Mouse (Mus musculus): ENCODE data around the gene Plvap. TPM values are rescaled to one million over a fixed set of nuclear protein-coding genes. Genes with fewer than 3 reads are reported as not detected.

Plvap gene
- polyA plus RNA-seq (2016; fragmentation: Nextera tagmentation; extraction: Ambion mirVana) = 41.7 and 48.7 TPM in 2 replicates

- no peaks in the 10 kb centered on the region for H3K9me3 ChIP-seq
- H3K4me2 ChIP-seq (replicated peaks) = no peak within 1 kb of the TSS; the same call in 1 of the 2 replicates
- no peak for ATAC-seq (ENCODE audit: low FRiP score, low read depth)
- peak within 1 kb of the TSS; percentile 4; the same call in 1 of the 2 replicates for H3K4me3 ChIP-seq
- no peak within 1 kb of the TSS for H3K27ac ChIP-seq
- peaks cover 35% of the 10 kb centered on the region for H3K27me3 ChIP-seq (replicated peaks)
- no peak within 1 kb of the TSS for H3K9ac ChIP-seq
- no peaks in the 10 kb centered on the region for H3K36me3 ChIP-seq
- peaks cover 11% of the 10 kb centered on the region; the same call in 1 of the 2 replicates for H3K4me1 ChIP-seq
- 61% methylated on average over 14 of the region's 14 CpGs for WGBS
Observed at GRCm38 (mm10) chr8:71511644-71512043, at the start of gene Plvap. Plvap (minus strand) TSS chr8:71511752.

GRCm38 (mm10) chr8:71560765-71561164 lies 49.2 kb upstream of the Plvap start:
- Histone ChIP-seq H3K36me3 (no peaks in the 10 kb centered on the region), H3K9me3 (peaks cover 6% of the 10 kb centered on the region; the same call in 1 of the 2 replicates), H3K4me3 (no peak overlapping the region), H3K9ac (no peak overlapping the region), H3K27me3 (replicated peaks) (peaks cover 90% of the 10 kb centered on the region), H3K4me1 (peaks cover 12% of the 10 kb centered on the region), H3K4me2 (replicated peaks) (no peak overlapping the region), H3K27ac (no peak overlapping the region)
- no peak for ATAC-seq (ENCODE audit: low FRiP score, low read depth)
- 84% methylated on average over 5 of the region's 5 CpGs for WGBS

GRCm38 (mm10) chr8:71560071-71560470 lies 48.5 kb upstream of the Plvap start:
- 76% methylated on average over 3 of the region's 3 CpGs for WGBS
- peaks cover 12% of the 10 kb centered on the region for H3K4me1 ChIP-seq
- H3K27me3 ChIP-seq (replicated peaks) = peaks cover 92% of the 10 kb centered on the region
- H3K4me3 ChIP-seq = no peak overlapping the region
- no peak overlapping the region for H3K9ac ChIP-seq
- H3K4me2 ChIP-seq (replicated peaks) = no peak overlapping the region
- no peaks in the 10 kb centered on the region for H3K36me3 ChIP-seq
- peaks cover 6% of the 10 kb centered on the region; the same call in 1 of the 2 replicates for H3K9me3 ChIP-seq
- no peak for ATAC-seq (ENCODE audit: low FRiP score, low read depth)
- H3K27ac ChIP-seq = no peak overlapping the region

- Histone ChIP-seq H3K9me3 (peaks cover 3% of the 10 kb centered on the region; the same call in 1 of the 2 replicates), H3K9ac (0 out of 2 replicates have a peak overlapping the region, but pooled peaks have one; percentile 8), H3K27me3 (replicated peaks) (peaks cover 90% of the 10 kb centered on the region), H3K27ac (no peak overlapping the region), H3K4me1 (peaks cover 12% of the 10 kb centered on the region), H3K4me3 (peak overlapping the region; percentile 19), H3K36me3 (no peaks in the 10 kb centered on the region), H3K4me2 (replicated peaks) (peak overlapping the region; percentile 52)
- WGBS = 1% methylated on average over 24 of the region's 24 CpGs
- ATAC-seq (ENCODE audit: low FRiP score, low read depth) = no peak
Observed at GRCm38 (mm10) chr8:71558958-71559690, 47.6 kb upstream of the Plvap start.

- no peak for ATAC-seq (ENCODE audit: low FRiP score, low read depth)
- peaks cover 12% of the 10 kb centered on the region for H3K4me1 ChIP-seq
- no peak within 1 kb of the TSS for H3K27ac ChIP-seq
- H3K27me3 ChIP-seq (replicated peaks) = peaks cover 83% of the 10 kb centered on the region
- 0 out of 2 replicates have a peak within 1 kb of the TSS, but pooled peaks have one; percentile 8 for H3K9ac ChIP-seq
- peak within 1 kb of the TSS; percentile 52 for H3K4me2 ChIP-seq (replicated peaks)
- H3K36me3 ChIP-seq = no peaks in the 10 kb centered on the region
- H3K9me3 ChIP-seq = no peaks in the 10 kb centered on the region
- peak within 1 kb of the TSS; percentile 19 for H3K4me3 ChIP-seq
- WGBS = 5% methylated on average over 70 of the region's 70 CpGs
Observed at GRCm38 (mm10) chr8:71558071-71558957, 46.8 kb upstream of the Plvap start, which contains the start of gene Tmem221. Tmem221 (minus strand) TSS chr8:71558871.

- H3K9ac ChIP-seq = no peak overlapping the region
- peaks cover 12% of the 10 kb centered on the region for H3K4me1 ChIP-seq
- WGBS = 88% methylated on average over 2 of the region's 2 CpGs
- H3K27ac ChIP-seq = no peak overlapping the region
- H3K36me3 ChIP-seq = no peaks in the 10 kb centered on the region
- no peak overlapping the region for H3K4me3 ChIP-seq
- ATAC-seq (ENCODE audit: low FRiP score, low read depth) = no peak
- H3K9me3 ChIP-seq = no peaks in the 10 kb centered on the region
- peaks cover 48% of the 10 kb centered on the region for H3K27me3 ChIP-seq (replicated peaks)
- H3K4me2 ChIP-seq (replicated peaks) = no peak overlapping the region
Observed at GRCm38 (mm10) chr8:71554644-71555043, 43.1 kb upstream of the Plvap start.

- H3K9me3 ChIP-seq = no peaks in the 10 kb centered on the region
- no peak overlapping the region for H3K4me3 ChIP-seq
- no peak overlapping the region for H3K27ac ChIP-seq
- H3K36me3 ChIP-seq = no peaks in the 10 kb centered on the region
- H3K4me2 ChIP-seq (replicated peaks) = no peak overlapping the region
- WGBS = 71% methylated on average over 6 of the region's 6 CpGs
- H3K9ac ChIP-seq = no peak overlapping the region
- peaks cover 42% of the 10 kb centered on the region for H3K27me3 ChIP-seq (replicated peaks)
- peaks cover 9% of the 10 kb centered on the region for H3K4me1 ChIP-seq
- ATAC-seq (ENCODE audit: low FRiP score, low read depth) = no peak
Observed at GRCm38 (mm10) chr8:71554001-71554400, 42.4 kb upstream of the Plvap start.

GRCm38 (mm10) chr8:71552770-71553169 lies 41.2 kb upstream of the Plvap start:
- no peak for ATAC-seq (ENCODE audit: low FRiP score, low read depth)
- no peak overlapping the region for H3K9ac ChIP-seq
- H3K27ac ChIP-seq = no peak overlapping the region

GRCm38 (mm10) chr8:71550754-71551153 lies 39.2 kb upstream of the Plvap start:
- WGBS = 77% methylated on average over 7 of the region's 7 CpGs
- ATAC-seq (ENCODE audit: low FRiP score, low read depth) = no peak
- peaks cover 22% of the 10 kb centered on the region for H3K36me3 ChIP-seq

More at GRCm38 (mm10) chr8:71552770-71553169, 41.2 kb upstream of the Plvap start:
- Histone ChIP-seq H3K27me3 (replicated peaks) (peaks cover 29% of the 10 kb centered on the region), H3K9me3 (no peaks in the 10 kb centered on the region), H3K4me3 (no peak overlapping the region), H3K36me3 (peaks cover 5% of the 10 kb centered on the region), H3K4me2 (replicated peaks) (no peak overlapping the region), H3K4me1 (no peaks in the 10 kb centered on the region)
- 70% methylated on average over 6 of the region's 6 CpGs for WGBS

GRCm38 (mm10) chr8:71547590-71547989 lies 36.0 kb upstream of the Plvap start:
- 87% methylated on average over 7 of the region's 7 CpGs for WGBS
- H3K27ac ChIP-seq = no peak overlapping the region

More at GRCm38 (mm10) chr8:71550754-71551153, 39.2 kb upstream of the Plvap start:
- no peaks in the 10 kb centered on the region for H3K9me3 ChIP-seq
- no peak overlapping the region for H3K4me2 ChIP-seq (replicated peaks)
- H3K27ac ChIP-seq = no peak overlapping the region
- H3K4me3 ChIP-seq = no peak overlapping the region
- H3K9ac ChIP-seq = no peak overlapping the region
- no peaks in the 10 kb centered on the region for H3K4me1 ChIP-seq
- H3K27me3 ChIP-seq (replicated peaks) = peaks cover 9% of the 10 kb centered on the region

GRCm38 (mm10) chr8:71545053-71545452 lies 33.5 kb upstream of the Plvap start:
- no peak for ATAC-seq (ENCODE audit: low FRiP score, low read depth)
- Histone ChIP-seq H3K36me3 (peaks cover 30% of the 10 kb centered on the region), H3K4me3 (no peak overlapping the region), H3K4me2 (replicated peaks) (no peak overlapping the region), H3K4me1 (peaks cover 10% of the 10 kb centered on the region), H3K9ac (no peak overlapping the region), H3K9me3 (no peaks in the 10 kb centered on the region), H3K27me3 (replicated peaks) (no peaks in the 10 kb centered on the region), H3K27ac (no peak overlapping the region)
- 93% methylated on average over 11 of the region's 11 CpGs for WGBS

More at GRCm38 (mm10) chr8:71547590-71547989, 36.0 kb upstream of the Plvap start:
- no peaks in the 10 kb centered on the region for H3K27me3 ChIP-seq (replicated peaks)
- no peak overlapping the region for H3K4me3 ChIP-seq
- H3K36me3 ChIP-seq = peaks cover 30% of the 10 kb centered on the region
- no peak overlapping the region for H3K4me2 ChIP-seq (replicated peaks)
- no peak overlapping the region for H3K9ac ChIP-seq
- ATAC-seq (ENCODE audit: low FRiP score, low read depth) = no peak
- peaks cover 10% of the 10 kb centered on the region for H3K4me1 ChIP-seq
- no peaks in the 10 kb centered on the region for H3K9me3 ChIP-seq

GRCm38 (mm10) chr8:71543755-71544154 lies 32.2 kb upstream of the Plvap start:
- H3K9me3 ChIP-seq = no peaks in the 10 kb centered on the region
- H3K4me2 ChIP-seq (replicated peaks) = peak overlapping the region; percentile 86
- no peak for ATAC-seq (ENCODE audit: low FRiP score, low read depth)
- H3K4me1 ChIP-seq = peaks cover 10% of the 10 kb centered on the region
- peak overlapping the region; percentile 74 for H3K4me3 ChIP-seq
- H3K9ac ChIP-seq = peak overlapping the region; percentile 73; the same call in 1 of the 2 replicates
- no peaks in the 10 kb centered on the region for H3K27me3 ChIP-seq (replicated peaks)
- WGBS = 89% methylated on average over 9 of the region's 9 CpGs
- no peak overlapping the region for H3K27ac ChIP-seq
- peaks cover 30% of the 10 kb centered on the region for H3K36me3 ChIP-seq
